Mouse (Mus musculus) limb, embryonic 13.5 days (tissue): ENCODE measurements at regions not wholly inside any gene's neighbourhood (a gene's known extent, or its start where the extent isn't known, plus 50 kb on each side); places are given as distances from the start of the nearest gene placed in this dataset.

Source experiments
- ATAC-seq: fragments of 200-750 bp; cut with Nextera tagmentation; 2 replicates; pipeline ENCODE4 v1.8.0; 2017; ENCODE audit warnings: low read depth, moderate number of reproducible peaks, moderate TSS enrichment; ENCODE audit not compliant: low FRiP score
- H3K27ac ChIP-seq: fragments of 300-500 bp; sonication (generic); 2 replicates; pipeline ENCODE4 v1.5.1; 2015; ENCODE audit warnings: inconsistent platforms, mild to moderate bottlenecking, moderate library complexity
- H3K27me3 ChIP-seq: fragments of 300-500 bp; sonication (generic); 2 replicates; pipeline ENCODE4 v1.6.1; 2015; ENCODE audit warnings: mild to moderate bottlenecking, inconsistent platforms
- H3K36me3 ChIP-seq: fragments of 300-500 bp; sonication (generic); 2 replicates; pipeline ENCODE4 v1.6.1; 2015; ENCODE audit warnings: inconsistent platforms, mild to moderate bottlenecking, moderate library complexity
- H3K4me1 ChIP-seq: fragments of 300-500 bp; sonication (generic); 2 replicates; pipeline ENCODE4 v1.6.1; 2015; ENCODE audit warnings: inconsistent platforms
- H3K4me2 ChIP-seq: fragments of 300-500 bp; sonication (generic); replicated peaks from 2 replicates; pipeline ENCODE4 v1.6.1; 2015; ENCODE audit warnings: inconsistent platforms, mild to moderate bottlenecking, moderate library complexity
- H3K4me3 ChIP-seq: fragments of 300-500 bp; sonication (generic); 2 replicates; pipeline ENCODE4 v1.5.1; 2015; ENCODE audit warnings: moderate library complexity, mild to moderate bottlenecking, inconsistent platforms
- H3K9ac ChIP-seq: fragments of 300-500 bp; sonication (generic); 2 replicates; pipeline ENCODE4 v1.6.1; 2015; ENCODE audit warnings: mild to moderate bottlenecking, inconsistent platforms
- H3K9me3 ChIP-seq: fragments of 300-500 bp; sonication (generic); 2 replicates; pipeline ENCODE4 v1.6.1; 2016; ENCODE audit warnings: inconsistent platforms
- WGBS: fragments of 180-500 bp; shearing (Covaris S2); methylation state at CpG from one replicate; pipeline ENCODE4 v1.1.7; 2015; 5-methylcytosine and 5-hydroxymethylcytosine counted together

DNA sequence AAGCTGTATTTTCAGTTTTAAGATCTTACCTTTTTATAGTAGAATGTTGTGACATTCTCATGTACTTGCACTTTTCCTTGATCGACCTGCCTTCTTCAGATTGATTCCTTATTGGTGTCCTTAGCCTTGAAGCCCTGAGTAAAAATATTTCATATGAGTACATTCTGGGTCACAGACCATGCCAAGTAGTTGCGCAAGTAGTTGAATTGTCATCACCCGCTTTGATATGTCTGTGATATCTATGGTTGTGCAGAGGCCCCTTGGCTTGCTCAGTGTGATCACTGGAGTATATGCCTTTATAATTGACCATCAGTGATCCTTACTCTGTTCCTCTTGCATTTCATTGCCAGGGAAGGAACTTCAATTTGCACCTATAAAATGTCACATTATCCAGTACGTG lies 131.1 kb upstream of the Reg3g start:
- H3K27me3 ChIP-seq, result no peaks in the 10 kb centered on the region
- ATAC-seq, result no peak
- no peaks in the 10 kb centered on the region for H3K36me3 ChIP-seq
- H3K4me3 ChIP-seq, result no peak overlapping the region
- H3K9me3 ChIP-seq, result no peaks in the 10 kb centered on the region
- H3K27ac ChIP-seq, result no peak overlapping the region
- no peaks in the 10 kb centered on the region for H3K4me1 ChIP-seq
- H3K4me2 ChIP-seq, result no peak overlapping the region
- H3K9ac ChIP-seq, result no peak overlapping the region
- WGBS, result 93% methylated on average over 4 of the region's 4 CpGs

DNA sequence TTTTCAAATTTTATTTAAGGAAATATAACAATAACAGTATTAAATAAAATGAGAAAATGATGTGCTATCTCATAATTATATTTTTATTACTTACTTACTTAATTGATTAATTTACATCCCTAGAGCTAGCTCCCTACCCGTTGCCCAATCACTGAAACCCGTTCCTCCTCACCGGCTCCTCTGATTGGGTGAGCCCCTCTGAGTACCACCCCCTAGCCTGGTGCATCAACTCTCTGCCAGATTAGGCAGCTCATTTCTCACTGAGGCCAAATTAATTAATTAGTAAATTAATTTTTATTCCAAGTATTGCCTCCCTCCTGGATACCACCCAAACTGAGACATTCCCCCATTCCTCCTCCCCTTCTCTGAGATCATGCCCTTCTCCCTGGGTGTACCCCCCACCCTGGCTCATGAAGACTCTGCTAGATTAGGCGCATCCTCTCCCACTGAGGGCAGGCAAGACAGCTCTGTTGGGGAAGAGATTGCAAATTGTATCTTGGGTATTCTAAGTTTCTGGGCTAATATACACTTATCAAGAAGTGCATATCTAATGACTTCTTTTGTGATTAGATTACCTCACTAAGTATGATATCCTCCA lies 101.4 kb upstream of the Reg3g start:
- no peak overlapping the region for H3K27ac ChIP-seq
- H3K4me2 ChIP-seq, result no peak overlapping the region
- H3K4me3 ChIP-seq, result no peak overlapping the region
- H3K27me3 ChIP-seq, result no peaks in the 10 kb centered on the region
- 90% methylated on average over 4 of the region's 4 CpGs for WGBS
- H3K4me1 ChIP-seq, result no peaks in the 10 kb centered on the region
- no peak for ATAC-seq
- no peaks in the 10 kb centered on the region for H3K9me3 ChIP-seq
- H3K9ac ChIP-seq, result no peak overlapping the region
- no peaks in the 10 kb centered on the region for H3K36me3 ChIP-seq

DNA sequence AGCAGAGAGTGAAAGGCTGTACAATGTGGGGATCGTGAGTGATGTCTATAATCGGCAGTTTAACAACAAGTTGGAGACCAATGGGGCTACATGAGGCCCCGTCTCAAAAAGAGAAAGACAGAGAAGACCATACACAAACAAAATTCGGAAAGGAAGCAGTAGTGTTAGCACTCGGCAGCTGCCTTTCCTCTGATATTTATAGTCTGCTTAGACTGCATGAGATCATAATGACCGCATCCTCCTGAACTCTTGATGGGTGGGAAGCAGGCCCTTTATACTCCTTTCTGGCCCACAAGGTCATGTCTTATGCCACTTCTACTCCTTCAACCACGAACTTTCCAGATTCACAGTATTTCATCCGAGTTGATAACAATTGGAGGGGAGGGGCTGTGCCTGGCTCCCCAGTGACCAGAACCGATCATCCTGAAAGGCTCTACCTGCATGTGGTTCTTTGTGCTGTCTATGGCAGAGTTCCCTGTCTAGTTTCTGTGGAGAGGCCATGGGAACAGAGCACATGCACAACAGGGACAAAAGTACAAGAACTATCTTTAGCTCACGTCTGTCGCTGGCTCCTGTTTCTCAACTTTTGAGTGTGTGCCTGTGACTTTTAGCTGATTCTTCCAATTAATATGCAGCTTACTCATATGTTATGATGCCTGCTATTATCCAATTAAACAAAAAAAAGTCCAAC lies 84.5 kb upstream of the Reg3g start:
- no peaks in the 10 kb centered on the region for H3K27me3 ChIP-seq
- H3K9me3 ChIP-seq, result no peaks in the 10 kb centered on the region
- 0 out of 2 replicates have a peak, but pooled peaks cover 3% of the 10 kb centered on the region for H3K4me1 ChIP-seq
- no peak overlapping the region for H3K27ac ChIP-seq
- no peak overlapping the region for H3K9ac ChIP-seq
- no peak for ATAC-seq
- WGBS, result 67% methylated on average over 11 of the region's 11 CpGs
- no peaks in the 10 kb centered on the region for H3K36me3 ChIP-seq
- no peak overlapping the region for H3K4me3 ChIP-seq
- no peak overlapping the region for H3K4me2 ChIP-seq

DNA sequence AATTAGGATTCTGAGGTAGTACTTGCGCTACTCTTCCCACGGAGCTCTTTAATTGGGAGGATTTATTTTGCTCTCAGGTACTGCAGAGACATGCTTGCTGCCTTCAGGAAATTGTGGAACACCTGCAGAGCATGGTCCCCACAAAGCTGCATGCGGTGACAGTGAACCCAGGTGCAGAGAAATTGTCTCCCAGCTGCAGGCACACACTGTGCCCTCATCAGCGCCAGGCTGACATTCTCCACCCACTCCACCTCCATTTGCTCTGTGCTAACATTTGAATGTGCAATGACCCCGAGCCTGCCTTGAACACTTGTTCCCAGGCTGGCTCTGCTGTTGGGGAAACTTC lies 83.7 kb upstream of the Reg3g start:
- ATAC-seq, result no peak
- no peak overlapping the region for H3K4me2 ChIP-seq
- no peak overlapping the region for H3K27ac ChIP-seq
- H3K36me3 ChIP-seq, result no peaks in the 10 kb centered on the region
- no peaks in the 10 kb centered on the region for H3K9me3 ChIP-seq
- 19% methylated on average over 5 of the region's 5 CpGs for WGBS
- no peak overlapping the region for H3K4me3 ChIP-seq
- H3K4me1 ChIP-seq, result 0 out of 2 replicates have a peak, but pooled peaks cover 3% of the 10 kb centered on the region
- H3K9ac ChIP-seq, result no peak overlapping the region
- no peaks in the 10 kb centered on the region for H3K27me3 ChIP-seq

DNA sequence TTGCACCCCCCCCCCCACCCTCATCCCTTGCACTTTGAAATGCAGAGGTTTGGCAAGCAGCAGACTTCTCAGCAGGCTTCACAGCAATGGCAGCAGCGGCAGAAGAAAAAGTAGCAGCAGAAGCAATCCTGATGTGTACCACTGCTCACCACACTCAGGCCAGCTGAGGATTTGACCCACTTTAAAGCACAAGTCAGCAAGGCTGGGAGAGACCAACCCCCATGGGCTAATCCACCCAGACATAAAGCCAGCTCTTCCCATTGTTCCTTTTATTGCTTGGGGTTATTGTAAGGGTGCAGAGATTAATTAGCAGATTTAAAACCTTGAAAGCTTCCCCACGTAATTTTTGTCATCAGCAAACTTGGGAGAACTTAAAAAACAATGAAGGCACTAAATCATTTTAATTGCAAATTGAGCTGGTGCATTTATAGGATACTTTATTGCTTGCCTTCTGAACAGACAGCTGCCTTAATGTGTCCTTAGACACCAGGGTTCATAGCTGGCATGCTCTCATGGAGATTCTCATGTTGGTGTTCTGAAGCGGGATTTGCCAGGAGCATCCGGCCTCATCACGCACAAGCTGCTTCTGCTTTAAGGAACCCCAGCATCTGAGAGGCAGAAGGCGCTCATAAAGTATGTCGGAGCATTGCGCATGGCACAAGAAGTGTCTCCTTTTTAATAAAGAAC lies 83.1 kb upstream of the Reg3g start:
- ATAC-seq, result no peak
- no peak overlapping the region for H3K9ac ChIP-seq
- H3K27me3 ChIP-seq, result no peaks in the 10 kb centered on the region
- H3K27ac ChIP-seq, result no peak overlapping the region
- no peak overlapping the region for H3K4me3 ChIP-seq
- H3K36me3 ChIP-seq, result no peaks in the 10 kb centered on the region
- 0 out of 2 replicates have a peak, but pooled peaks cover 3% of the 10 kb centered on the region for H3K4me1 ChIP-seq
- no peak overlapping the region for H3K4me2 ChIP-seq
- no peaks in the 10 kb centered on the region for H3K9me3 ChIP-seq
- whole genome bisulfite sequencing, result 35% methylated on average over 8 of the region's 8 CpGs

DNA sequence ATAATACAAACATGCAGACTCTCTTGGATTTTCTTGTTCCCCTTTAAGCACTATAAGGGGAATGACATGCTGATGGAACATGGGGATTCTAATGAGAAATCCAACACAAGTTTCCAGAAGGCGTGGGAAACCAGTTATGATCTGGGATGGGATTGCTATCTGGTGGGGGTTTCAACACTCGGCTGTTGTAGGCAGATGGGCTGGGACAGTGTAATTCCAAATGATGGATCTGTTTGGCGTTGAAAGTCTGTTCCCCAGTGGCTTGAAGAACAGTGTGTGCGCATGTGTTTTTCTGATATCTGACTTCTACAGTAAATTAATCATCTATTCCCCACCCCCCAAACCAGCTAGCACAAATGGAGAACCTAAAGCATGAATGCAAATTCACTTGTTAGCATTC lies 79.8 kb upstream of the Reg3g start:
- no peak overlapping the region for H3K4me2 ChIP-seq
- WGBS, result 76% methylated on average over 4 of the region's 4 CpGs
- no peak overlapping the region for H3K27ac ChIP-seq
- H3K36me3 ChIP-seq, result no peaks in the 10 kb centered on the region
- H3K9ac ChIP-seq, result no peak overlapping the region
- no peak overlapping the region for H3K4me3 ChIP-seq
- H3K4me1 ChIP-seq, result 0 out of 2 replicates have a peak, but pooled peaks cover 3% of the 10 kb centered on the region
- no peaks in the 10 kb centered on the region for H3K27me3 ChIP-seq
- H3K9me3 ChIP-seq, result no peaks in the 10 kb centered on the region
- no peak for ATAC-seq

DNA sequence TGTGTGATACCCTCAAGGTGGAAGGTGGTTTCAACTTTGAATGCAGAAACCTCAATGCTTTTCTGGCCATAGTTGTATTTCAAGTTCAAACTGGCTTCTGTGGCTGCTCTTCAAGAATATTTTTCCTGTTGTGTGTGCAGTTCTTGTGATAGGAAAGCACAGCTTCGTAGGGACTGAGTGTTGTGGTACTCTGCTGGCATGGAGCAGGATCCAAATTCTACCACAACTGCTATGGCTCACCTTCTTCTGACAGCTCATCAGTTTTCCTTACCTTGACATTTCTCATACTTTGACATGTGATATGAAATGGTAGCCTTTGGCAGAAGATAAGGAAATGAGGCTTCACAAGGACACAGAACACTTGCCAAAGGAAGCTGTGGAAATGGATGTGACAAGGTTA lies 79.0 kb upstream of the Reg3g start:
- Histone ChIP-seq H3K27ac (no peak overlapping the region), H3K4me1 (0 out of 2 replicates have a peak, but pooled peaks cover 3% of the 10 kb centered on the region), H3K9ac (no peak overlapping the region), H3K4me3 (no peak overlapping the region), H3K27me3 (no peaks in the 10 kb centered on the region), H3K36me3 (no peaks in the 10 kb centered on the region), H3K4me2 (no peak overlapping the region), H3K9me3 (no peaks in the 10 kb centered on the region)
- 88% methylated on average over 1 of the region's 1 CpGs for WGBS
- no peak for ATAC-seq

DNA sequence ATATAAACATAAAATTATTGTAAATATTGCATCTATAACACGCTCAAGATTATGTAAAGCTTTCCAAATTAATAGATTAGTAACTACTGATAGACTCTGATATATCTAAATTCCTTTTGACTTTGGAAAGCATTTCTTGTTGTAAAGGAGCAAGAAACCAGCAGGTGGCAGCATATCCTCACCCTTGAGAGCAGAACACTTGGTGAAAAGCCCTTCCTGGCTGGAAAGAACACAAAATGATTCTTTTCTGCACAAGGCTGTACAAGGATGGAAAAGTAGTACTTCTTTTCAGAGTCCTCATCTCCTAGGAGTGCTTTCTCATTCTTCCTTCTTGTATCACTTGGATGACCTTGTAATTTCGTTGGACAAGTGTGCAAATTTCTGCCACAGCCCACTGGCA lies 75.6 kb upstream of the Reg3g start:
- Histone ChIP-seq H3K27me3 (no peaks in the 10 kb centered on the region), H3K4me2 (no peak overlapping the region), H3K4me3 (no peak overlapping the region), H3K27ac (no peak overlapping the region), H3K36me3 (no peaks in the 10 kb centered on the region), H3K9me3 (no peaks in the 10 kb centered on the region), H3K4me1 (no peaks in the 10 kb centered on the region), H3K9ac (no peak overlapping the region)
- 12% methylated on average over 2 of the region's 2 CpGs for WGBS
- peak; percentile 51; the same call in 1 of the 2 replicates for ATAC-seq

DNA sequence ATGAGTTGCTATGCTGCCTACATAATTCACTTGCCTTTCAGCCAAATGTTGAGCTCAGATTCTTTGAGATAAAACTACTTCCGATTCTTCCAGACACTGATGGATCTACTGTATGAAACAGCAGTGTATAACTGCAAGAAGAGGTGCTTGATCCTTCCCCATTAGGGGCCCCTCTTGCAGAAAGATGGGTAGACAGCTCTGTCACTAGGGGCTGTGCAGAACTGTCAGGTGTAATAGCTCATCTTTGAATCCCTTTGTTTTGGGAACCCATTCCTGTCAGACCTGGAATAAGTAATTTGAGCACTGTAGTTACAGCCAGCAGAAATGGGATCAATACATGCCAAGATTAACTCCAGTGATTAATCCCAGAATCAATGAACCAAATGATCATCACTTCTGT lies 68.8 kb upstream of the Reg3g start:
- H3K36me3 ChIP-seq, result no peaks in the 10 kb centered on the region
- WGBS, result 90% methylated on average over 1 of the region's 1 CpGs
- H3K27ac ChIP-seq, result no peak overlapping the region
- H3K9ac ChIP-seq, result no peak overlapping the region
- H3K4me1 ChIP-seq, result no peaks in the 10 kb centered on the region
- no peak overlapping the region for H3K4me3 ChIP-seq
- H3K27me3 ChIP-seq, result no peaks in the 10 kb centered on the region
- no peaks in the 10 kb centered on the region for H3K9me3 ChIP-seq
- no peak for ATAC-seq
- H3K4me2 ChIP-seq, result no peak overlapping the region

DNA sequence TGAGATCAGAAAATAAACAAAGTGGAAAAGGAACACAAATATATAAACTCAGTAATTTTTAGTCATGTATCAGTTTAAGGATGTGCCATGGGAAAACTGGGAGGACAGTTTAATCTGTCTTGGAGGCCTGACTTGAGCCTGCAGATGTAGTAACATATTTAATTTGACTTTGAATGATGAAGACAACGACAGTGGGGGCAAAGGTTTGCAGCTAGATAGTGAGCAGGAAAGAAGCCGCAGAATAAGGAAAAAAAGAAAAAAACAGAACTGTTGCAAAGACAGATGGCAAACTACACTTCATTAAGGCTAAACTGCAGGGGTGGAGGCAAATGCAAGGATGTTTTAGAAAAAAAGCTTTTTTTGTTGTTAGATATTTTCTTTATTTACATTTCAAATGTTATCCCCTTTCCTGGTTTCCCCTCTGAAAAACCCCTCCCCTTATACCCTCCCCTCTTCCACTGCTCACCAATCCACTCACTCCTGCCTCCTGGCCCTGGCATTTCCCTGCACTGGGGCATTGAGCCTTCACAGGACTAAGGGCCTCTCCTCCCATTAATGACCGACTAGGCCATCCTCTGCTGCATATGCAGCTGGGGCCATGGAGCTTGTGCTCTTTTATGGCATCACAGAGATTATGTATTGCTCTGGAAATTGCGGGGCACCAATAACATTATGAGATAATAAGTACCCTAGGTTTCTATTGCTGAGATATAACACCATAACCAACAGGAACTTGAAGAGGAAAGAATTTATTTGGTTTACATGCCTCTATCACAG lies 58.5 kb upstream of the Reg3g start:
- Histone ChIP-seq H3K9me3 (no peaks in the 10 kb centered on the region), H3K9ac (no peak overlapping the region), H3K36me3 (no peaks in the 10 kb centered on the region), H3K4me2 (no peak overlapping the region), H3K4me1 (no peaks in the 10 kb centered on the region), H3K27ac (no peak overlapping the region), H3K4me3 (no peak overlapping the region), H3K27me3 (no peaks in the 10 kb centered on the region)
- no peak for ATAC-seq
- WGBS, result 62% methylated on average over 4 of the region's 4 CpGs
